Mouse (Mus musculus): ENCODE results near the gene Gm17416.

- TF ChIP-seq CTCF (IDR thresholded peaks at IDR 0.05), result peak; percentile 58
- no peak for TF ChIP-seq EP300 (IDR thresholded peaks at IDR 0.05)
Observed at GRCm38 (mm10) chr2:152586926-152587560, 17.9 kb downstream of the Gm17416 start.
